In genomic region chr4:140704166-140704565, GRCm38 (mm10) we compare ENCODE assay signal across 7 mouse cellular contexts. TPM values are rescaled to one million over a fixed set of nuclear protein-coding genes. Genes with fewer than 3 reads are reported as not detected.
DNase-seq lines count a peak whose midpoint lies in the region; ATAC-seq lines count a peak whose summit lies in the region.

No protein-coding gene starts in this region.

- 29% methylated on average over 4 of the region's 4 CpGs for WGBS in lung, embryonic 16.5 days
- 32% methylated on average over 4 of the region's 4 CpGs for WGBS in forebrain, embryonic 13.5 days
- WGBS in limb, embryonic 10.5 days: 57% methylated on average over 4 of the region's 4 CpGs
- WGBS in stomach, embryonic 16.5 days: 39% methylated on average over 4 of the region's 4 CpGs

- H3K36me3 ChIP-seq in lung, embryonic 16.5 days (ENCODE audit: control insufficient read depth, insufficient read depth, low read length): peaks cover 5% of the 10 kb centered on the region; the same call in 1 of the 2 replicates
- peaks cover 51% of the 10 kb centered on the region for H3K36me3 ChIP-seq in forebrain, embryonic 13.5 days (ENCODE audit: poor library complexity, severe bottlenecking)
- H3K36me3 ChIP-seq in limb, embryonic 10.5 days: peaks cover 62% of the 10 kb centered on the region
- no peaks in the 10 kb centered on the region; the same call in 1 of the 2 replicates for H3K36me3 ChIP-seq in stomach, embryonic 16.5 days (ENCODE audit: control insufficient read depth, insufficient read depth, low read length)

- no peaks in the 10 kb centered on the region; the same call in 1 of the 2 replicates for H3K27me3 ChIP-seq in lung, embryonic 16.5 days (ENCODE audit: control insufficient read depth, insufficient read depth, low read depth, low read length)
- H3K27me3 ChIP-seq in forebrain, embryonic 13.5 days: peaks cover 14% of the 10 kb centered on the region
- peaks cover 7% of the 10 kb centered on the region for H3K27me3 ChIP-seq in limb, embryonic 10.5 days (ENCODE audit: low read depth, poor library complexity, severe bottlenecking)
- H3K27me3 ChIP-seq in stomach, embryonic 16.5 days (ENCODE audit: control insufficient read depth, insufficient read depth, low read length): no peaks in the 10 kb centered on the region; the same call in 1 of the 2 replicates

- peak overlapping the region; percentile 88 for H3K4me2 ChIP-seq in lung, embryonic 16.5 days (ENCODE audit: low read depth, low read length)
- H3K4me2 ChIP-seq in forebrain, embryonic 13.5 days: peak overlapping the region; percentile 91
- peak overlapping the region; percentile 81 for H3K4me2 ChIP-seq in stomach, embryonic 16.5 days (ENCODE audit: low read depth, low read length)

- H3K27ac ChIP-seq in lung, embryonic 16.5 days (ENCODE audit: low read length): 0 out of 2 replicates have a peak overlapping the region, but pooled peaks have one; percentile 2
- H3K27ac ChIP-seq in forebrain, embryonic 13.5 days: peak overlapping the region; percentile 96
- H3K27ac ChIP-seq in limb, embryonic 10.5 days: peak overlapping the region; percentile 100
- no peak overlapping the region for H3K27ac ChIP-seq in stomach, embryonic 16.5 days (ENCODE audit: low read length)

- H3K9ac ChIP-seq in lung, embryonic 16.5 days (ENCODE audit: low read length): peak overlapping the region; percentile 96
- peak overlapping the region; percentile 88 for H3K9ac ChIP-seq in forebrain, embryonic 13.5 days
- peak overlapping the region; percentile 90 for H3K9ac ChIP-seq in stomach, embryonic 16.5 days (ENCODE audit: low read length)

- H3K9me3 ChIP-seq in lung, embryonic 16.5 days (ENCODE audit: control insufficient read depth, low read length): no peaks in the 10 kb centered on the region
- no peaks in the 10 kb centered on the region for H3K9me3 ChIP-seq in forebrain, embryonic 13.5 days (replicated peaks)
- no peaks in the 10 kb centered on the region for H3K9me3 ChIP-seq in limb, embryonic 10.5 days (replicated peaks)
- no peaks in the 10 kb centered on the region for H3K9me3 ChIP-seq in stomach, embryonic 16.5 days (replicated peaks; ENCODE audit: control insufficient read depth, low read length)

- DNase-seq in lung, postnatal 4 days: no peak
- no peak for DNase-seq in limb, embryonic 10.5 days (ENCODE audit: low spot score)
- DNase-seq in right cerebral cortex, adult 18-20 months: no peak
- DNase-seq in cerebellum, postnatal 25 days: no peak

- H3K4me3 ChIP-seq in lung, embryonic 16.5 days (ENCODE audit: low read length): no peak overlapping the region; the same call in 1 of the 2 replicates
- peak overlapping the region; percentile 73 for H3K4me3 ChIP-seq in forebrain, embryonic 13.5 days
- peak overlapping the region; percentile 80 for H3K4me3 ChIP-seq in limb, embryonic 10.5 days
- peak overlapping the region; percentile 85; the same call in 1 of the 2 replicates for H3K4me3 ChIP-seq in stomach, embryonic 16.5 days (replicated peaks; ENCODE audit: low read length)

- ATAC-seq in lung, embryonic 16.5 days (ENCODE audit: low read depth): no peak
- no peak for ATAC-seq in forebrain, embryonic 13.5 days
- no peak for ATAC-seq in stomach, embryonic 16.5 days (ENCODE audit: insufficient read depth, low FRiP score)

- peaks cover 50% of the 10 kb centered on the region for H3K4me1 ChIP-seq in lung, embryonic 16.5 days (replicated peaks; ENCODE audit: control insufficient read depth, insufficient read depth, low read length)
- peaks cover 72% of the 10 kb centered on the region for H3K4me1 ChIP-seq in forebrain, embryonic 13.5 days
- peaks cover 69% of the 10 kb centered on the region for H3K4me1 ChIP-seq in limb, embryonic 10.5 days
- H3K4me1 ChIP-seq in stomach, embryonic 16.5 days (ENCODE audit: control insufficient read depth, insufficient read depth, low read length): peaks cover 60% of the 10 kb centered on the region

RNA-seq across cellular contexts. Expression of gene Rcc2, which starts 3.8 kb away (rescaled TPM):
- polyA plus RNA-seq in lung, embryonic 16.5 days (2015; fragmentation: Nextera tagmentation; extraction: Ambion mirVana): 21.9 and 22.4 TPM in 2 replicates
- 34.0 and 35.5 TPM in 2 replicates for polyA plus RNA-seq in forebrain, embryonic 13.5 days (2015; fragmentation: Nextera tagmentation; extraction: Ambion mirVana)
- polyA plus RNA-seq in limb, embryonic 10.5 days (2016; fragmentation: Nextera tagmentation; extraction: Ambion mirVana): 70.6 and 95.2 TPM in 2 replicates
- 15.1 and 16.2 TPM in 2 replicates for polyA plus RNA-seq in stomach, embryonic 16.5 days (2015; fragmentation: Nextera tagmentation; extraction: Ambion mirVana)

RNA-seq across cellular contexts. Expression of gene Padi6, which starts 38.3 kb away (rescaled TPM):
- not detected in 2 replicates for polyA plus RNA-seq in lung, embryonic 16.5 days (2015; fragmentation: Nextera tagmentation; extraction: Ambion mirVana)
- not detected in 2 replicates for polyA plus RNA-seq in forebrain, embryonic 13.5 days (2015; fragmentation: Nextera tagmentation; extraction: Ambion mirVana)
- polyA plus RNA-seq in limb, embryonic 10.5 days (2016; fragmentation: Nextera tagmentation; extraction: Ambion mirVana): not detected in 2 replicates
- polyA plus RNA-seq in stomach, embryonic 16.5 days (2015; fragmentation: Nextera tagmentation; extraction: Ambion mirVana): 0.05 and 0.21 TPM in 2 replicates

RNA-seq across cellular contexts. Expression of gene Arhgef10l, which starts 38.4 kb away (rescaled TPM):
- 15.5 and 15.8 TPM in 2 replicates for polyA plus RNA-seq in lung, embryonic 16.5 days (2015; fragmentation: Nextera tagmentation; extraction: Ambion mirVana)
- polyA plus RNA-seq in forebrain, embryonic 13.5 days (2015; fragmentation: Nextera tagmentation; extraction: Ambion mirVana): 20.2 and 22.0 TPM in 2 replicates
- 13.2 and 17.1 TPM in 2 replicates for polyA plus RNA-seq in limb, embryonic 10.5 days (2016; fragmentation: Nextera tagmentation; extraction: Ambion mirVana)
- 18.4 and 21.7 TPM in 2 replicates for polyA plus RNA-seq in stomach, embryonic 16.5 days (2015; fragmentation: Nextera tagmentation; extraction: Ambion mirVana)
